Mouse (Mus musculus) C2C12 (cell line): ENCODE results near the gene Stard7. TPM values are rescaled to one million over a fixed set of nuclear protein-coding genes. Genes with fewer than 3 reads are reported as not detected.
A peak's percentile ranks its signal among the peaks of the same experiment; 100 is the strongest.

Source experiments
- H3K27me3 ChIP-seq: one replicate; pipeline ENCODE4 v1.6.1; 2011; ENCODE audit not compliant: control insufficient read depth, insufficient read depth, insufficient read length
- H3K36me3 ChIP-seq: one replicate; pipeline ENCODE4 v1.6.1; 2011; ENCODE audit not compliant: control insufficient read depth, insufficient read depth
- H3K4me3 ChIP-seq: one replicate; pipeline ENCODE4 v1.5.1; 2011; ENCODE audit warnings: mild to moderate bottlenecking, control low read depth; ENCODE audit not compliant: poor library complexity, insufficient read depth, severe bottlenecking
- H3K79me2 ChIP-seq: one replicate; pipeline ENCODE4 v1.6.1; 2011; ENCODE audit not compliant: control insufficient read depth, insufficient read depth
- H3K79me3 ChIP-seq: one replicate; pipeline ENCODE4 v1.6.1; 2011; ENCODE audit warnings: low read depth, control low read depth
- H3ac ChIP-seq: one replicate; pipeline ENCODE3; 2011; ENCODE audit warnings: low read depth; ENCODE audit not compliant: control insufficient read depth, insufficient read length
- CEBPB ChIP-seq: IDR thresholded peaks from one replicate; pipeline ENCODE4 v1.6.1; 2011; ENCODE audit warnings: low read depth, mild to moderate bottlenecking, control low read depth, moderate library complexity
- CTCF ChIP-seq: IDR thresholded peaks from one replicate; pipeline ENCODE4 v1.5.1; 2011; ENCODE audit not compliant: control insufficient read depth, insufficient read depth, insufficient read length
- FOSL1 ChIP-seq: IDR thresholded peaks from one replicate; pipeline ENCODE4 v1.8.0; 2011; ENCODE audit warnings: mild to moderate bottlenecking, low read length; ENCODE audit not compliant: poor library complexity, insufficient read depth, severe bottlenecking
- MAX ChIP-seq: IDR thresholded peaks from one replicate; pipeline ENCODE4 v1.6.1; 2011; ENCODE audit warnings: mild to moderate bottlenecking, control low read depth
- MYOD1 ChIP-seq: IDR thresholded peaks from one replicate; pipeline ENCODE4 v1.6.1; 2011; ENCODE audit warnings: low read depth; ENCODE audit not compliant: control insufficient read depth, insufficient read length
- MYOG ChIP-seq: IDR thresholded peaks from one replicate; pipeline ENCODE4 v1.6.1; 2011; ENCODE audit not compliant: control insufficient read depth, insufficient read length; ENCODE audit errors: extremely low read depth
- USF1 ChIP-seq: IDR thresholded peaks from one replicate; pipeline ENCODE4 v1.6.1; 2011; ENCODE audit warnings: low read depth, mild to moderate bottlenecking, control low read depth, moderate library complexity
- polyA plus RNA-seq: library from polyadenylated mRNA; unstranded; fragments of >200 nt; fragmentation: generic; extraction: Trizol; gene quantifications from one replicate; pipeline ENCODE4 v1.2.1, GENCODE M21; 2012; ENCODE audit warnings: missing spikeins

Gene Stard7
- polyA plus RNA-seq, 1 experiment = 25.2 TPM

GRCm38 (mm10) chr2:127341159-127341558 is 71.1 kb downstream of the Stard7 start:
- peaks cover 16% of the 10 kb centered on the region for H3K36me3 ChIP-seq
- H3K79me3 ChIP-seq = peaks cover 10% of the 10 kb centered on the region
- H3K79me2 ChIP-seq = peaks cover 22% of the 10 kb centered on the region
- no peak overlapping the region for H3ac ChIP-seq
- no peak overlapping the region for H3K4me3 ChIP-seq
- TF ChIP-seq USF1 = no peak
- TF ChIP-seq CTCF = peak; percentile 40
- peaks cover 14% of the 10 kb centered on the region for H3K27me3 ChIP-seq

DNA sequence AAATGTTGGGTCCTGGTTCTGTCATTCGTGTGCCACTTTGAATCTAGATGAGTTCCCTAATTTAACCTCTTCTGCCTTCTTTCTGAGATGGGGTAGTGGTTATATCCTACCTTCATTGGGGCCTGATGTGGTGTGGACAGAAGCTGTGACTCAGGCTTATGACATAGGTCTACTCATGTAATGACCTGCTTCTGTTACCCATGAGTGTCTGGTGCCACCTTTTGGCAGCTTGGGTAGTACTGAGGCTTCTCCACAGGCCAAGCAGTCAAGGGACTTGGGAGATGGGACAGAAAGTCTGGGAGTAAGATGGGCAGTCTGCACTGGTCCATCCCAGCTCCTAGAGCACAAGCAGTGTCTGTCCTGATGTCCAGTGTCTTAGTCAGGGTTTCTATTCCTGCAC is 76.3 kb downstream of the Stard7 start:
- no peaks in the 10 kb centered on the region for H3K36me3 ChIP-seq
- H3K4me3 ChIP-seq = no peak overlapping the region
- no peaks in the 10 kb centered on the region for H3K79me2 ChIP-seq
- peak; percentile 58 for TF ChIP-seq CTCF
- no peak for TF ChIP-seq MAX
- no peak overlapping the region for H3ac ChIP-seq
- no peaks in the 10 kb centered on the region for H3K79me3 ChIP-seq
- peaks cover 21% of the 10 kb centered on the region for H3K27me3 ChIP-seq

- TF ChIP-seq USF1 = no peak
- no peak for TF ChIP-seq FOSL1
- no peak for TF ChIP-seq CEBPB
- no peak for TF ChIP-seq MYOD1
- TF ChIP-seq MAX = no peak
- no peak for TF ChIP-seq MYOG
- TF ChIP-seq CTCF = no peak
- H3ac ChIP-seq = no peak overlapping the region
- H3K79me2 ChIP-seq = no peaks in the 10 kb centered on the region
- H3K79me3 ChIP-seq = no peaks in the 10 kb centered on the region
- H3K4me3 ChIP-seq = no peak overlapping the region
- H3K36me3 ChIP-seq = no peaks in the 10 kb centered on the region
- H3K27me3 ChIP-seq = peaks cover 21% of the 10 kb centered on the region
Measured at GRCm38 (mm10) chr2:127347147-127347985, 77.3 kb downstream of the Stard7 start.

Other genes with a start within 250 kb of the Stard7 start
- 32.6 TPM for gene Blvra, start 199.6 kb upstream of the Stard7 start, polyA plus RNA-seq
- gene Ncaph, start 136.3 kb upstream of the Stard7 start, polyA plus RNA-seq = 34.6 TPM
- 4.1 TPM for gene Itpripl1, start 126.8 kb upstream of the Stard7 start, polyA plus RNA-seq
- gene 1810024B03Rik, start 61.9 kb upstream of the Stard7 start, polyA plus RNA-seq = 1.5 TPM
- 46.8 TPM for gene Snrnp200, start 61.8 kb upstream of the Stard7 start, polyA plus RNA-seq
- 44.4 TPM for gene Ciao1, start 22.4 kb upstream of the Stard7 start, polyA plus RNA-seq
- 16.8 TPM for gene Tmem127, start 22.3 kb upstream of the Stard7 start, polyA plus RNA-seq
- gene Dusp2, start 65.9 kb downstream of the Stard7 start, polyA plus RNA-seq = 13.9 TPM
- not detected for gene Astl, start 68.4 kb downstream of the Stard7 start, polyA plus RNA-seq
- not detected for gene Adra2b, start 93.0 kb downstream of the Stard7 start, polyA plus RNA-seq
- gene Gpat2, start 155.0 kb downstream of the Stard7 start, polyA plus RNA-seq = 0.02 TPM
- gene Fahd2a, start 174.3 kb downstream of the Stard7 start, polyA plus RNA-seq = 2.6 TPM